Mouse (Mus musculus): Measurements from ENCODE around the gene Gm47969.

Gene Gm47969

GRCm38 (mm10) chr1:83076190-83076917, 31.6 kb downstream of the Gm47969 start:
- peak; percentile 73 for DNase-seq (ENCODE audit: low read depth, low spot score)

DNA sequence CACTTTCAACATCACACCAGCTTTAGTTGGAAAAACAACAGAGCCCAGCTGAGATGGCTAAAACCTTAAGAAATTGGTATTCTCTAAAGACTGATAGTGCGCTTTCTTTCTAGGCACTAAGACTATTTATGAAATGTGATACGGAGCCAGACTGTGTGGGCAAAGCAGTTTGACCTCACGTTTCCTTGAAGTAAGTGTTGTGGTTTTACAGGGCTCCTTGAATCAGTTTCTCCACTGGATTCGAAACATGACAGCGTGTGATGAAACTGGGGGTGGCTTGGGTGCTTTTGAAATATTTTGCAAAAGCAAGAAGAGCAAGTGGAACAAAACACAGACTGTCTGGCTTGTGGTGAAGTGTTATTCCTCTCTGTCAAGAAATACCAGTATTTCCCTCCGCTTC, 32.3 kb downstream of the Gm47969 start:
- DNase-seq (ENCODE audit: low read depth, low spot score), result no peak

- DNase-seq (ENCODE audit: low read depth, low spot score), result no peak
Observed at GRCm38 (mm10) chr1:83084790-83085189, 40.1 kb downstream of the Gm47969 start.

- DNase-seq (ENCODE audit: low read depth, low spot score), result no peak
Observed at GRCm38 (mm10) chr1:83091268-83091667, 46.5 kb downstream of the Gm47969 start.

Measured in mesoderm, embryonic 11.5 days (tissue).